Mouse (Mus musculus): ENCODE results near the gene Fosl1. TPM values are rescaled to one million over a fixed set of nuclear protein-coding genes. Genes with fewer than 3 reads are reported as not detected.
"Not testable (repeated sequence)": the region's sequence is repeated elsewhere in the genome, so short reads cannot be mapped to it uniquely, and the experiment has no call there.

Fosl1 gene
- polyA plus RNA-seq, 1 experiment from 2014 or later: not detected

DNA sequence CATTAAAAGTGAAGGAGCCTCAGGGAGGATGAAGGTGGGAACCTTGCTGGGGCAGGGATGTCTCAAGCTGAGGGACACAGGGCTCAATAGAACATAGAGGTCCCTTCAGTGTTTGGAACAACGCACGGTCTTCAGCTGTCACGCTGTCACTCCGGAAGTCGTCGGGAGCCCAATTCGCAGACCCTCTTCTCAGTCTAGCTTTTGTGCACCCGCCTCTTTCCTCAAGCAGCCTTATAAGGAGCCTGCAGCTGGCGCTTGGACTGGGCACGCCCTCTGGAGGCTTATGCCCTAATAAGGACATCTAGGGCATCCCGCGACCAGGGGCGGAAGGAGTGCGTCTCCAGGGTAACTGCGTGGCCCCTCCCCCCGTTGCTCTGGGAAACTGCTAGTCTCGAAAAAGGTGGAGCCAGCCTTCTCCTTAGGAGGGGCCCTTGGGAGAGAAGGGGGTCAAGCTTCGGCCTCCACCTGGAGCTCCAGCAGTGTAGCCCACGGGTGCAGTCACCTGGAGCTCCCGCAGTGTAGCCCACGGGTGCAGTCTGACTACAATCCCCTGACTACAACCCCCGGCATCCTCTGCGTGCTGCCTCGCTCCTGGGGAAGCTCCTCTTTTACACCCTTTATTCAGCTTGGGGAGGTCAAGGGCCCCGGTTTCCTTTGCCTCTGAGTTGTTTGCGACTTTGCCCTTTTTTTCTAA is 41.7 kb downstream of the Fosl1 start:
- H3K4me1 ChIP-seq (ENCODE audit: control insufficient read depth, insufficient read depth, low read length): peaks cover 38% of the 10 kb centered on the region
- under 1% methylated on average over 26 of the region's 26 CpGs for WGBS
- H3K9me3 ChIP-seq (replicated peaks; ENCODE audit: control insufficient read depth, low read length, poor library complexity, severe bottlenecking): no peaks in the 10 kb centered on the region
- peak overlapping the region; percentile 84 for H3K4me2 ChIP-seq (ENCODE audit: low read length)
- ATAC-seq: peak; percentile 81
- no peaks in the 10 kb centered on the region for H3K27me3 ChIP-seq (ENCODE audit: control insufficient read depth, insufficient read depth, low read depth, low read length)
- H3K36me3 ChIP-seq (ENCODE audit: control insufficient read depth, insufficient read depth, low read length): peaks cover 10% of the 10 kb centered on the region
- peak overlapping the region; percentile 99 for H3K27ac ChIP-seq (ENCODE audit: low read length)
- peak overlapping the region; percentile 63 for H3K9ac ChIP-seq (ENCODE audit: low read depth, low read length)
- H3K4me3 ChIP-seq (ENCODE audit: low read depth, low read length): peak overlapping the region; percentile 58

DNA sequence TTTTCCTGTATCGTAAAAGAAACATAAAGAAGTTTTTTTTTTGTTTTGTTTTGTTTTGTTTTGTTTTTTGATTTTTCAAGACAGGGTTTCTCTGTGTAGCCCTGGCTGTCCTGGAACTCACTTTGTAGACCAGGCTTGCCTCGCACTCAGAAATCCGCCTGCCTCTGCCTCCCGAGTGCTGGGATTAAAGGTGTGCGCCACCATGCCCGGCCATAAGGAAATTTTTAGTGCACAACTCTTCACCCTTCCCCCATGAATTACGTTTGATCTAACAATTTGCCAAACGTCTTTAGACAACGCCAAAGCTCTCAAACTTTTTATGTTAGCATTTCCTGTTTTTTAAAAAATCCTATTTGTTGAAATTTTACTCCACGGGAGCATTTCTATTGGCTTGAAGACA is 42.4 kb downstream of the Fosl1 start:
- peak overlapping the region; percentile 99 for H3K27ac ChIP-seq (ENCODE audit: low read length)
- H3K9me3 ChIP-seq (replicated peaks; ENCODE audit: control insufficient read depth, low read length, poor library complexity, severe bottlenecking); ATAC-seq; H3K9ac ChIP-seq (ENCODE audit: low read depth, low read length); H3K27me3 ChIP-seq (ENCODE audit: control insufficient read depth, insufficient read depth, low read depth, low read length): not testable (repeated sequence)
- H3K4me1 ChIP-seq (ENCODE audit: control insufficient read depth, insufficient read depth, low read length): peaks cover 38% of the 10 kb centered on the region
- H3K36me3 ChIP-seq (ENCODE audit: control insufficient read depth, insufficient read depth, low read length): peaks cover 13% of the 10 kb centered on the region
- 53% methylated on average over 10 of the region's 10 CpGs for WGBS
- peak overlapping the region; percentile 36 for H3K4me2 ChIP-seq (ENCODE audit: low read length)
- peak overlapping the region; percentile 94 for H3K4me3 ChIP-seq (ENCODE audit: low read depth, low read length)

DNA sequence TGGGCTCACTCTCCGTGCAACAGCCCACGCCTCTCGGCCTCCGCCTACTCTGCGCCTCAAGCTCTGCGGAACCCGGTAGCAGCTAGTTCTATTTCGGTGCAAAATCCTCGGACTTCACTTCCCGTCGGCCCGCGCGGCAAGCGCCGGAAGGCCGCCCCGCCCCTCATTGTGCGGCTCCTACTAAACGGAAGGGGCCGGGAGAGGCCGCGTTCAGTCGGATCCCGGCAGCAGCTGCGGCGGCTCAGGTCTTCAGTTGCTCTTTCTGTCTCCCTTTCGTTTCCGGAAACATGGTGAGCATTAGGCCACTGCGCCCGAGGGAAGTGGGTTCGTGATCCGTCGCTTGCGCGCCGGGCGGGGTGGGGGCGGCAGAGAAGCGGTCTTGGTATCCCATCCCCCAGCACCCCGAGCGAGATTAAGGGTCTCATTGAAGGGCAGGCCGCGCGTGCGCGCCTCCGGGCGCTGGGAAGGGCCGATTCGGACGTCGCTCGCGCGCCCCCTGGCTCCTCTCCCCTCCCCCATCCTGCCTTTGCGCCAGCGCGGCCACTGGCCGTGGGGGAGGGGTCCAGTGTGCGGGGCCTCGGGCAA is 43.1 kb downstream of the Fosl1 start, which contains the start of gene Cfl1:
Gene Cfl1 (plus strand): TSS at position 143 of the 585 bp plus-strand sequence.
- no peaks in the 10 kb centered on the region for H3K27me3 ChIP-seq (ENCODE audit: control insufficient read depth, insufficient read depth, low read depth, low read length)
- H3K9ac ChIP-seq (ENCODE audit: low read depth, low read length): peak within 1 kb of the TSS; percentile 88
- H3K4me1 ChIP-seq (ENCODE audit: control insufficient read depth, insufficient read depth, low read length): peaks cover 38% of the 10 kb centered on the region
- peak within 1 kb of the TSS; percentile 99 for H3K27ac ChIP-seq (ENCODE audit: low read length)
- H3K4me2 ChIP-seq (ENCODE audit: low read length): peak within 1 kb of the TSS; percentile 84
- no peaks in the 10 kb centered on the region for H3K9me3 ChIP-seq (replicated peaks; ENCODE audit: control insufficient read depth, low read length, poor library complexity, severe bottlenecking)
- H3K4me3 ChIP-seq (ENCODE audit: low read depth, low read length): peak within 1 kb of the TSS; percentile 94
- ATAC-seq: peak; percentile 66
- 1% methylated on average over 60 of the region's 62 CpGs for WGBS
- peaks cover 17% of the 10 kb centered on the region for H3K36me3 ChIP-seq (ENCODE audit: control insufficient read depth, insufficient read depth, low read length)

DNA sequence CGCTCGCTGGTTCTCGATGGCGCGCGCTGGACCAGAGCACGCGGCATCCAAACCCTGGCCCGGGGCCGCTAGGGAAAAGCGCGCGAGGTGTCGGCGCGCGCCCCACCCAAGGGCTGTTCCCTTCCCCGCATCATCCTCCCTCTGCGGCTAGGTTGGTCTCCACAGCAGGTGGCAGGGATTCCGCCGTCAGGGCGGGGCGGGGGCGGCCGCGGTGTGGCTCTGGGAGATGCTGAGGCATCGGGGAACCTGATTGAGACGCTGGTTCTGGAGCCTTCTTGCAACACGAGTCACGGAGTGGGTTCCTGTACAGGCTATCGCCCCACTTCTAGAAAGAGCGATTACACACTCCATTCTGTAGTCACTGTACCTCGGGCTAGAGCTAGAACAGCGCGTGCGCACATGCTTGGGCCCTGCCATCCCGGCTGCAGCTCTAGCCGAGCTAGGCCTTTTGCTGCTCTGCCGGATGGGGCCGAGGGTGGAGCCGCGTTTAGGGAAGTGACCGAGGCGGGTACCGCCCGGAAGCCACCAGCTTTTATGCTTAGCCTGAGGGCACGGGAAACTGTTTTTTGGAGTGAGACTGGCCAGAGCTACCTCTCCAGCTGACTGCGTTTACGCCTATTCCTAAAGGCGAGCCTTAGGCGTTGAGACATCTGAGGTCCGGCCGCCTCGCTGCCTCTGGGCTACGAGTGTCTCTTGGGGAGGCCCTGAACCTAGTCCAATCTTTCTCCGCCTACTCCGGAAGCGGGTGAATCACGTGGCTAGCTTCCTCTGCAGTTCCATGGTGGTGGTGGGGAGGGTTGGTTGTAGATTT is 43.8 kb downstream of the Fosl1 start:
- peak overlapping the region; percentile 99 for H3K27ac ChIP-seq (ENCODE audit: low read length)
- H3K4me1 ChIP-seq (ENCODE audit: control insufficient read depth, insufficient read depth, low read length): peaks cover 38% of the 10 kb centered on the region
- WGBS: under 1% methylated on average over 57 of the region's 59 CpGs
- H3K36me3 ChIP-seq (ENCODE audit: control insufficient read depth, insufficient read depth, low read length): peaks cover 24% of the 10 kb centered on the region
- peak overlapping the region; percentile 94 for H3K4me3 ChIP-seq (ENCODE audit: low read depth, low read length)
- no peaks in the 10 kb centered on the region for H3K9me3 ChIP-seq (replicated peaks; ENCODE audit: control insufficient read depth, low read length, poor library complexity, severe bottlenecking)
- no peaks in the 10 kb centered on the region for H3K27me3 ChIP-seq (ENCODE audit: control insufficient read depth, insufficient read depth, low read depth, low read length)
- ATAC-seq: peak; percentile 30
- peak overlapping the region; percentile 62 for H3K4me2 ChIP-seq (ENCODE audit: low read length)
- H3K9ac ChIP-seq (ENCODE audit: low read depth, low read length): peak overlapping the region; percentile 88

DNA sequence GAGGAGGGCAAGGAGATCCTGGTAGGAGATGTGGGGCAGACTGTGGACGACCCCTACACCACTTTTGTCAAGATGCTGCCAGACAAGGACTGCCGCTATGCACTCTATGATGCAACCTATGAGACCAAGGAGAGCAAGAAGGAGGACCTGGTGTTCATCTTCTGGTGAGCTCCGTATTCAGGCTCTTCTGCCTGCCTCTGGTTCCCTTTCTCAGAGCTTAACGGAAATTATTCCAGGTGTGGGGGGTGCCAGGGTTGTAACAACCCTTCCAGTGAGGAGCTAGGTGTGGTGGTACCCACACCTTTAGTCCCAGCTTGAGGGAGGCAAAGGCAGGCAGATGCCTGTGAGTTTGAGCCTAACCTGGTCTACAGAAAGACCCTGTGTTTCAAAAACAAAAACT is 45.3 kb downstream of the Fosl1 start:
- no peak overlapping the region for H3K4me2 ChIP-seq (ENCODE audit: low read length)
- WGBS: 89% methylated on average over 4 of the region's 4 CpGs
- no peak for ATAC-seq
- H3K4me3 ChIP-seq (ENCODE audit: low read depth, low read length): no peak overlapping the region
- no peaks in the 10 kb centered on the region for H3K9me3 ChIP-seq (replicated peaks; ENCODE audit: control insufficient read depth, low read length, poor library complexity, severe bottlenecking)
- peaks cover 36% of the 10 kb centered on the region for H3K36me3 ChIP-seq (ENCODE audit: control insufficient read depth, insufficient read depth, low read length)
- peaks cover 25% of the 10 kb centered on the region for H3K4me1 ChIP-seq (ENCODE audit: control insufficient read depth, insufficient read depth, low read length)
- no peaks in the 10 kb centered on the region for H3K27me3 ChIP-seq (ENCODE audit: control insufficient read depth, insufficient read depth, low read depth, low read length)
- H3K9ac ChIP-seq (ENCODE audit: low read depth, low read length): no peak overlapping the region
- H3K27ac ChIP-seq (ENCODE audit: low read length): no peak overlapping the region

DNA sequence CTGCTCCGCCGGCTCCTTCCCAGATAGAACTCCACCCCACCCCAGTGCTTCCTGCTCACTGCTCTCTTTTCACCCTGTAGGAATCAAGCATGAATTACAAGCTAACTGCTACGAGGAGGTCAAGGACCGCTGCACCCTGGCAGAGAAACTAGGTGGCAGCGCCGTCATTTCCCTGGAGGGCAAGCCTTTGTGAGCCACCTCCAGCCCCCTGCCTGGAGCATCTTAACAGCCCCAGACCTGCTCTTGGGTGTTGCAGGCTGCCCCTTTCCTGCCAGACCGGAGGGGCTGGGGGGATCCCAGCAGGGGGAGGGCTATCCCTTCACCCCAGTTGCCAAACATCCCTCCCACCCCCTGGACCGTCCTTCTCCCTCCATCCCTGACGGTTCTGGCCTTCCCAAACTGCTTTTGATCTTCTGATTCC is 46.0 kb downstream of the Fosl1 start:
- not testable (repeated sequence) for ATAC-seq; H3K4me2 ChIP-seq (ENCODE audit: low read length); H3K27ac ChIP-seq (ENCODE audit: low read length); H3K4me3 ChIP-seq (ENCODE audit: low read depth, low read length); H3K9ac ChIP-seq (ENCODE audit: low read depth, low read length); H3K27me3 ChIP-seq (ENCODE audit: control insufficient read depth, insufficient read depth, low read depth, low read length); H3K9me3 ChIP-seq (replicated peaks; ENCODE audit: control insufficient read depth, low read length, poor library complexity, severe bottlenecking)
- peaks cover 25% of the 10 kb centered on the region for H3K4me1 ChIP-seq (ENCODE audit: control insufficient read depth, insufficient read depth, low read length)
- WGBS: 63% methylated on average over 9 of the region's 9 CpGs
- peaks cover 38% of the 10 kb centered on the region for H3K36me3 ChIP-seq (ENCODE audit: control insufficient read depth, insufficient read depth, low read length)

DNA sequence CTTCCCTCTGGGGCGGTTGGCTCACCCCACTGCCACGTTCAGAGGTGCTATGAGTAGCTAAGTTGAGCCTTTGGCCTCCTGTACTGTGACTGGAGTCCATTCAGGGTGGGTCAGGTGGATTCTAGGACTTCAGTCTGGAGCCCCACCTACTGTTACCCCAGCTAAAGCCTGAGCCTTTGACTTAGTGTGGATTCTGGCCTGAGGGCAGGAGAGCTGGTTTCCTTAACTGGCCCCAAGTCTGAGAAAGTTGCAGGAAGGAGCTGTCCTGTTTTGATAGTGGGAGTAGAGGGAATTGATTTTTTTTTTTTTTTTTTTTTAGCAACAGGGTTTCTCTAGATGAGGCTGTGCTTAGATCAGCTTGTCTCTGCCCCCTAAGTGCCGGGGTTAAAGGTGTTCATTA is 47.0 kb downstream of the Fosl1 start:
- no peak overlapping the region for H3K4me2 ChIP-seq (ENCODE audit: low read length)
- H3K9ac ChIP-seq (ENCODE audit: low read depth, low read length): no peak overlapping the region
- WGBS: 89% methylated on average over 3 of the region's 3 CpGs
- H3K27ac ChIP-seq (ENCODE audit: low read length): no peak overlapping the region
- no peak for ATAC-seq
- H3K9me3 ChIP-seq (replicated peaks; ENCODE audit: control insufficient read depth, low read length, poor library complexity, severe bottlenecking): no peaks in the 10 kb centered on the region
- H3K4me3 ChIP-seq (ENCODE audit: low read depth, low read length): no peak overlapping the region
- peaks cover 38% of the 10 kb centered on the region for H3K36me3 ChIP-seq (ENCODE audit: control insufficient read depth, insufficient read depth, low read length)
- H3K4me1 ChIP-seq (ENCODE audit: control insufficient read depth, insufficient read depth, low read length): peaks cover 20% of the 10 kb centered on the region
- H3K27me3 ChIP-seq (ENCODE audit: control insufficient read depth, insufficient read depth, low read depth, low read length): no peaks in the 10 kb centered on the region

DNA sequence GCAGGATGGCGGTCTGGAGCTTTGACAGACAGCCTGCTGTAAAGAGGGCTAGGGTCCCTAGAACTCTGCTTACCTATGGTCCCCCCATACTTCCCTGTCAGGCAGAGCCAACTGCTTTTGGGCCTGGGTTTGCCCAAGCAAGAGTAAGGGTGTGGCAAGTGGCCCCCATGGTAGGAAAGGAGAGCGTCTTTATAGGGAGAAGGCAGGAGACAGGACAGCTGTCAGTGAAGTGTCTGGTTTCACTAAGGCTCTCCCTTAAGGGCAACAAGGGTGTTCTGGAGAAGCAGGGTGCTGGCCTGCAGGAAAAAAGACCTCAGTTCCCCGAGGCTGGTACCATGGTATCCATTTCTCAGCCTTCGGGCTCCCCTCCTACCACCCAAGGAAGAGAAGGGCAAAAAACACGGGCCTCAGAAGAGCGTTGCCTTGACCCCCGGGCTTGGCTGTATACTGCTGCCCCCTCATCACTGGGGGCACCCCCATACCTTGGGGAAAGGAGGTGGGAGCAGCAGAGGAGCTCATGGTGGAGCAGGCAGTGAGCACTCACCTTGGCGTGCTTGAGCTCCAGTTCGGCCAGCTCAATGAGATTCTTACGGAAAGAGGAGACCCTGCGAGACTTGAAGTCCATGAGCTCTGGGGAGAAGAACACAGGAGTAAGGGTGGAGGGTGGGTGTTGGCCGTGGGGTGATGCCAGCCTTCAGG is 48.2 kb downstream of the Fosl1 start:
- ATAC-seq: no peak
- WGBS: 87% methylated on average over 12 of the region's 12 CpGs
- Histone ChIP-seq H3K36me3 (ENCODE audit: control insufficient read depth, insufficient read depth, low read length) (peaks cover 38% of the 10 kb centered on the region), H3K4me3 (ENCODE audit: low read depth, low read length) (no peak overlapping the region; the same call in 1 of the 2 replicates), H3K27ac (ENCODE audit: low read length) (no peak overlapping the region), H3K4me1 (ENCODE audit: control insufficient read depth, insufficient read depth, low read length) (peaks cover 16% of the 10 kb centered on the region), H3K9me3 (replicated peaks; ENCODE audit: control insufficient read depth, low read length, poor library complexity, severe bottlenecking) (no peaks in the 10 kb centered on the region), H3K9ac (ENCODE audit: low read depth, low read length) (no peak overlapping the region), H3K4me2 (ENCODE audit: low read length) (no peak overlapping the region), H3K27me3 (ENCODE audit: control insufficient read depth, insufficient read depth, low read depth, low read length) (no peaks in the 10 kb centered on the region)
